Mouse (Mus musculus) frontal cortex, postnatal 14 days (tissue): ENCODE results near the gene Gm20708.
"Not testable (repeated sequence)": the region's sequence is repeated elsewhere in the genome, so short reads cannot be mapped to it uniquely, and the experiment has no call there.

Experiments used
- DNase-seq, 2 experiments: peaks; one replicate each; pipeline ENCODE4 v3.0.0; 2022; ENCODE audit warnings: low spot score in 2 of 2

Gm20708 gene

GRCm38 (mm10) chr11:117781199-117781821 is 28.2 kb upstream of the Gm20708 start:
- DNase-seq, result no peak

GRCm38 (mm10) chr11:117781993-117782704 is 27.3 kb upstream of the Gm20708 start, which contains the start of the genes Tmc8 and Tmc6:
TSS of gene Tmc8 (plus strand) at chr11:117782076.
TSS of gene Tmc6 (minus strand) at chr11:117782198.
- no peak for DNase-seq

- no peak for DNase-seq
Observed at GRCm38 (mm10) chr11:117782705-117783034, 26.8 kb upstream of the Gm20708 start.

- peak in 1 of 2 experiments; percentile 53 for DNase-seq
Observed at GRCm38 (mm10) chr11:117783089-117783488, 26.4 kb upstream of the Gm20708 start.

- no peak for DNase-seq
Observed at GRCm38 (mm10) chr11:117783683-117784309, 25.7 kb upstream of the Gm20708 start.

- DNase-seq, result peak in 1 of 2 experiments; percentile 36
Observed at GRCm38 (mm10) chr11:117786294-117786693, 23.2 kb upstream of the Gm20708 start.

- not testable (repeated sequence) for DNase-seq
Observed at GRCm38 (mm10) chr11:117788481-117788880, 21.0 kb upstream of the Gm20708 start.

GRCm38 (mm10) chr11:117790286-117790685 is 19.2 kb upstream of the Gm20708 start:
- peak in 1 of 2 experiments; percentile 58 for DNase-seq

GRCm38 (mm10) chr11:117790703-117791440 is 18.6 kb upstream of the Gm20708 start:
- DNase-seq, result no peak

- DNase-seq, result no peak
Observed at GRCm38 (mm10) chr11:117791441-117791761, 18.1 kb upstream of the Gm20708 start.

- no peak for DNase-seq
Observed at GRCm38 (mm10) chr11:117792281-117792888, 17.1 kb upstream of the Gm20708 start.

- no peak for DNase-seq
Observed at GRCm38 (mm10) chr11:117794035-117794551, 15.4 kb upstream of the Gm20708 start.

GRCm38 (mm10) chr11:117796954-117797353 is 12.5 kb upstream of the Gm20708 start:
- DNase-seq, result no peak

GRCm38 (mm10) chr11:117797511-117798159 is 11.8 kb upstream of the Gm20708 start, which contains the start of gene 6030468B19Rik:
TSS of gene 6030468B19Rik (plus strand) at chr11:117797660.
- DNase-seq, result no peak

- DNase-seq, result no peak
Observed at GRCm38 (mm10) chr11:117798160-117798541, 11.3 kb upstream of the Gm20708 start.

GRCm38 (mm10) chr11:117799174-117799573 is 10.3 kb upstream of the Gm20708 start:
- DNase-seq, result no peak

GRCm38 (mm10) chr11:117800038-117800437 is 9.4 kb upstream of the Gm20708 start:
- DNase-seq, result no peak

- DNase-seq, result no peak
Observed at GRCm38 (mm10) chr11:117801650-117802049, 7.8 kb upstream of the Gm20708 start.

GRCm38 (mm10) chr11:117803166-117803688 is 6.2 kb upstream of the Gm20708 start:
- no peak for DNase-seq

GRCm38 (mm10) chr11:117806781-117807180 is 2.7 kb upstream of the Gm20708 start:
- DNase-seq, result no peak
